Mouse (Mus musculus) erythroid progenitor cell, adult 5-6 weeks (primary cell): ENCODE results near the gene Mindy4. TPM values are rescaled to one million over a fixed set of nuclear protein-coding genes. Genes with fewer than 3 reads are reported as not detected.

ENCODE experiments used
- ATAC-seq: replicated peaks from 2 replicates; pipeline ENCODE4 v1.8.0; 2016; ENCODE audit warnings: moderate number of reproducible peaks, mild to moderate bottlenecking, moderate TSS enrichment, inconsistent platforms; ENCODE audit not compliant: poor library complexity, low FRiP score, severe bottlenecking
- total RNA-seq, 2 experiments: library from RNA; stranded (forward) in 1 of 2; stranded (reverse) in 1 of 2; fragments of 150-400 nt in 1 of 2; fragments of 186-747, 209-891 nt in 1 of 2; gene quantifications; 2 replicates each; pipeline versions ENCODE4 v1.2.3 to v1.2.4; 2015 to 2017; ENCODE audit warnings: low replicate concordance in 2 of 2

Gene Mindy4
- total RNA-seq, 2 experiments from 2014 or later: not detected

GRCm38 (mm10) chr6:55250809-55251208 lies 47.6 kb downstream of the Mindy4 start:
- no peak for ATAC-seq

GRCm38 (mm10) chr6:55251596-55251995 lies 48.4 kb downstream of the Mindy4 start:
- ATAC-seq: no peak

GRCm38 (mm10) chr6:55252731-55253247 lies 49.6 kb downstream of the Mindy4 start:
- no peak for ATAC-seq

GRCm38 (mm10) chr6:55256500-55257191 lies 53.5 kb downstream of the Mindy4 start:
- ATAC-seq: no peak

- no peak for ATAC-seq
Observed at GRCm38 (mm10) chr6:55257246-55257645, 54.1 kb downstream of the Mindy4 start.

GRCm38 (mm10) chr6:55258428-55259325 lies 55.5 kb downstream of the Mindy4 start:
- ATAC-seq: no peak

- no peak for ATAC-seq
Observed at GRCm38 (mm10) chr6:55262161-55262560, 59.0 kb downstream of the Mindy4 start.

- peak; percentile 76 for ATAC-seq
Observed at GRCm38 (mm10) chr6:55263490-55264046, 60.4 kb downstream of the Mindy4 start.

- peak; percentile 85 for ATAC-seq
Observed at GRCm38 (mm10) chr6:55264741-55265366, 61.7 kb downstream of the Mindy4 start.

GRCm38 (mm10) chr6:55272952-55273351 lies 69.8 kb downstream of the Mindy4 start:
- ATAC-seq: no peak; the same call in 1 of the 2 replicates

GRCm38 (mm10) chr6:55273463-55273862 lies 70.3 kb downstream of the Mindy4 start:
- ATAC-seq: no peak

GRCm38 (mm10) chr6:55275000-55275399 lies 71.8 kb downstream of the Mindy4 start:
- ATAC-seq: no peak

GRCm38 (mm10) chr6:55275786-55276185 lies 72.6 kb downstream of the Mindy4 start:
- ATAC-seq: no peak

- ATAC-seq: no peak
Observed at GRCm38 (mm10) chr6:55276692-55277282, 73.6 kb downstream of the Mindy4 start.

- no peak for ATAC-seq
Observed at GRCm38 (mm10) chr6:55278086-55278485, 74.9 kb downstream of the Mindy4 start.

- no peak for ATAC-seq
Observed at GRCm38 (mm10) chr6:55278520-55278919, 75.3 kb downstream of the Mindy4 start.

- ATAC-seq: no peak
Observed at GRCm38 (mm10) chr6:55280979-55281378, 77.8 kb downstream of the Mindy4 start.

GRCm38 (mm10) chr6:55281687-55282086 lies 78.5 kb downstream of the Mindy4 start:
- ATAC-seq: no peak

- no peak for ATAC-seq
Observed at GRCm38 (mm10) chr6:55282348-55282747, 79.2 kb downstream of the Mindy4 start.

- ATAC-seq: no peak
Observed at GRCm38 (mm10) chr6:55285218-55285617, 82.0 kb downstream of the Mindy4 start.
